Mouse (Mus musculus) bone marrow macrophage, adult 2 months (primary cell): ENCODE results near the gene Phgr1. TPM values are rescaled to one million over a fixed set of nuclear protein-coding genes. Genes with fewer than 3 reads are reported as not detected.

Experiments used
- H3K27ac ChIP-seq: 2 replicates; pipeline ENCODE4 v1.5.1; 2012; ENCODE audit warnings: low read depth, low read length; ENCODE audit not compliant: insufficient read depth
- H3K4me1 ChIP-seq: 2 replicates; pipeline ENCODE4 v1.6.1; 2012; ENCODE audit warnings: low read length; ENCODE audit not compliant: control insufficient read depth, insufficient read depth
- H3K4me3 ChIP-seq: 2 replicates; pipeline ENCODE4 v1.5.1; 2012; ENCODE audit warnings: mild to moderate bottlenecking, low read length, moderate library complexity; ENCODE audit not compliant: insufficient read depth
- CTCF ChIP-seq: IDR thresholded peaks from 2 replicates; pipeline ENCODE4 v1.5.1; 2012; ENCODE audit warnings: low read depth, mild to moderate bottlenecking, low read length, moderate library complexity
- POLR2A ChIP-seq: IDR thresholded peaks from 2 replicates; pipeline ENCODE4 v1.6.1; 2012; ENCODE audit warnings: mild to moderate bottlenecking, low read depth, low read length, borderline replicate concordance
- polyA plus RNA-seq: library from polyadenylated mRNA; stranded (reverse); fragments of >200 nt; gene quantifications from 2 replicates; pipeline ENCODE4 v1.2.4, GENCODE M21; 2012; ENCODE audit not compliant: missing spikeins, insufficient read depth, insufficient read length

Gene Phgr1
- polyA plus RNA-seq, 1 experiment, result not detected

- H3K4me1 ChIP-seq, result peaks cover 17% of the 10 kb centered on the region
- no peak overlapping the region for H3K27ac ChIP-seq
- H3K4me3 ChIP-seq, result no peak overlapping the region
- TF ChIP-seq POLR2A, result no peak
- TF ChIP-seq CTCF, result no peak
Measured at GRCm38 (mm10) chr2:118733341-118733740, 39.2 kb upstream of the Phgr1 start.

GRCm38 (mm10) chr2:118740341-118740740, 32.2 kb upstream of the Phgr1 start:
- Histone ChIP-seq H3K27ac (no peak overlapping the region), H3K4me3 (no peak overlapping the region), H3K4me1 (peaks cover 20% of the 10 kb centered on the region)
- TF ChIP-seq POLR2A (no peak), CTCF (no peak)

GRCm38 (mm10) chr2:118741183-118741582, 31.4 kb upstream of the Phgr1 start:
- H3K4me3 ChIP-seq, result no peak overlapping the region
- H3K4me1 ChIP-seq, result peaks cover 20% of the 10 kb centered on the region
- TF ChIP-seq CTCF (no peak), POLR2A (no peak)
- H3K27ac ChIP-seq, result no peak overlapping the region

GRCm38 (mm10) chr2:118743261-118743943, 29.2 kb upstream of the Phgr1 start:
- H3K4me1 ChIP-seq, result peaks cover 23% of the 10 kb centered on the region
- H3K4me3 ChIP-seq, result no peak overlapping the region
- no peak overlapping the region for H3K27ac ChIP-seq
- TF ChIP-seq POLR2A, result no peak
- TF ChIP-seq CTCF, result peak; percentile 37

- Histone ChIP-seq H3K4me1 (peaks cover 23% of the 10 kb centered on the region), H3K4me3 (peak overlapping the region; percentile 95), H3K27ac (no peak overlapping the region)
- TF ChIP-seq CTCF (no peak), POLR2A (no peak)
Measured at GRCm38 (mm10) chr2:118744621-118745020, 27.9 kb upstream of the Phgr1 start.

- H3K27ac ChIP-seq, result no peak within 1 kb of the TSS
- H3K4me3 ChIP-seq, result peak within 1 kb of the TSS; percentile 95
- no peak for TF ChIP-seq CTCF
- no peak for TF ChIP-seq POLR2A
- peaks cover 23% of the 10 kb centered on the region for H3K4me1 ChIP-seq
Measured at GRCm38 (mm10) chr2:118745232-118745884, 27.2 kb upstream of the Phgr1 start, which contains the start of gene Inafm2. Inafm2 (plus strand) TSS chr2:118745758.

GRCm38 (mm10) chr2:118745915-118746901, 26.4 kb upstream of the Phgr1 start:
- H3K27ac ChIP-seq, result no peak overlapping the region
- peak overlapping the region; percentile 95 for H3K4me3 ChIP-seq
- H3K4me1 ChIP-seq, result peaks cover 23% of the 10 kb centered on the region
- TF ChIP-seq POLR2A (no peak), CTCF (no peak)

- Histone ChIP-seq H3K27ac (no peak overlapping the region), H3K4me1 (peaks cover 22% of the 10 kb centered on the region), H3K4me3 (no peak overlapping the region)
- no peak for TF ChIP-seq POLR2A
- TF ChIP-seq CTCF, result no peak
Measured at GRCm38 (mm10) chr2:118747301-118747960, 25.1 kb upstream of the Phgr1 start.

- Histone ChIP-seq H3K4me3 (no peak overlapping the region), H3K27ac (no peak overlapping the region), H3K4me1 (peaks cover 10% of the 10 kb centered on the region)
- no peak for TF ChIP-seq POLR2A
- no peak for TF ChIP-seq CTCF
Measured at GRCm38 (mm10) chr2:118749341-118749884, 23.2 kb upstream of the Phgr1 start.
